In the genomic region with DNA sequence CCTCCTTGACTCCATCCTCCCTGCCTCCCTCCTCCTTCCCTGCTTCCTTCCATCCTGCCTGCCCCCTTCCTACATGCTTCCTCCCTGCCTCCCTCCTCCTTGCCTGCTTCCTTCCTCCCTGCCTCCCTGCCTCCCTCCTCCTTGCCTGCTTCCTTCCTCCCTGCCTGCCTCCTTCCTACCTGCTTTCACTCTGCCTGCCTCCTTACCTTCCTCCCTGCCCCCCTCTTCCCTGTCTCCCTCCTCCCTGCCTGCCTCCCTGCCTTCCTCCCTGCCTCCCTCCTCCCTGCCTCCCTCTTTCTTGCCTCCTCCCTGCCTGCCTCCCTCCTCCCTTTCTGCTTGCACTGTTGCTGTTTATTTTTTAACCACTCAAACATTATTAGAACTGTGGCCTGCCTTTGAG, we compare ENCODE assay signal across 21 mouse cellular contexts. TPM values are rescaled to one million over a fixed set of nuclear protein-coding genes. Genes with fewer than 3 reads are reported as not detected.
A peak's percentile ranks its signal among the peaks of the same experiment; 100 is the strongest.
DNase-seq lines count a peak whose midpoint lies in the region; ATAC-seq and TF ChIP-seq lines count a peak whose summit lies in the region.
"Had no signal": no experiment of that assay in that cellular context is flagged by ENCODE, and none has a peak within 500 bp of the region (broad histone marks: within the 10 kb centered on the region; RNA-seq: fewer than 3 reads in every experiment).

No protein-coding gene starts in this region.

- H3K4me3 ChIP-seq in forebrain, embryonic 16.5 days (replicated peaks; ENCODE audit: low read length), result no peak overlapping the region
- no peak overlapping the region for H3K4me3 ChIP-seq in forebrain, embryonic 10.5 days
- no peak overlapping the region for H3K4me3 ChIP-seq in intestine, embryonic 16.5 days (ENCODE audit: low read length)
- no peak overlapping the region for H3K4me3 ChIP-seq in intestine, postnatal 0 days (ENCODE audit: low read depth, low read length)
- no peak overlapping the region for H3K4me3 ChIP-seq in midbrain, embryonic 14.5 days (replicated peaks; ENCODE audit: low read depth, low read length)
- H3K4me3 ChIP-seq in midbrain, embryonic 11.5 days (ENCODE audit: low read depth, low read length), result no peak overlapping the region
- H3K4me3 ChIP-seq: gastrocnemius, adult 2 months; heart, embryonic 15.5 days; left cerebral cortex, adult 2 months; limb, embryonic 15.5 days had no signal

- 0 out of 2 replicates have a peak, but pooled peaks cover 3% of the 10 kb centered on the region for H3K4me1 ChIP-seq in forebrain, embryonic 16.5 days (replicated peaks; ENCODE audit: control insufficient read depth, insufficient read depth, low read length)
- peaks cover 3% of the 10 kb centered on the region; the same call in 1 of the 2 replicates for H3K4me1 ChIP-seq in forebrain, embryonic 10.5 days
- no peaks in the 10 kb centered on the region for H3K4me1 ChIP-seq in intestine, embryonic 16.5 days (ENCODE audit: control insufficient read depth, insufficient read depth, low read length)
- H3K4me1 ChIP-seq in intestine, postnatal 0 days (replicated peaks; ENCODE audit: control insufficient read depth, insufficient read depth, low read length), result no peaks in the 10 kb centered on the region
- no peaks in the 10 kb centered on the region for H3K4me1 ChIP-seq in midbrain, embryonic 14.5 days (ENCODE audit: control insufficient read depth, insufficient read depth, low read length)
- H3K4me1 ChIP-seq in midbrain, embryonic 11.5 days (ENCODE audit: control insufficient read depth, insufficient read depth, low read length), result no peaks in the 10 kb centered on the region
- H3K4me1 ChIP-seq: heart, embryonic 15.5 days; limb, embryonic 15.5 days had no signal

- H3K27me3 ChIP-seq in forebrain, embryonic 16.5 days (replicated peaks; ENCODE audit: control insufficient read depth, insufficient read depth, low read length), result no peaks in the 10 kb centered on the region
- no peaks in the 10 kb centered on the region for H3K27me3 ChIP-seq in forebrain, embryonic 10.5 days (ENCODE audit: poor library complexity, severe bottlenecking)
- no peaks in the 10 kb centered on the region for H3K27me3 ChIP-seq in intestine, embryonic 16.5 days (replicated peaks; ENCODE audit: control insufficient read depth, insufficient read depth, low read length)
- no peaks in the 10 kb centered on the region for H3K27me3 ChIP-seq in intestine, postnatal 0 days (replicated peaks; ENCODE audit: control insufficient read depth, insufficient read depth, low read length)
- no peaks in the 10 kb centered on the region for H3K27me3 ChIP-seq in midbrain, embryonic 14.5 days (ENCODE audit: control insufficient read depth, insufficient read depth, low read length)
- no peaks in the 10 kb centered on the region for H3K27me3 ChIP-seq in midbrain, embryonic 11.5 days (ENCODE audit: control insufficient read depth, insufficient read depth, low read length)
- H3K27me3 ChIP-seq: heart, embryonic 15.5 days; limb, embryonic 15.5 days had no signal

- DNase-seq in forebrain, embryonic 10.5 days (ENCODE audit: extremely low spot score, low spot score), result no peak
- DNase-seq in midbrain, embryonic 14.5 days, result peak; percentile 18
- no peak for DNase-seq in midbrain, embryonic 11.5 days (ENCODE audit: low spot score, missing footprints)
- no peak for DNase-seq in adrenal gland, adult (ENCODE audit: inconsistent age in 2 of 2, low spot score in 1 of 2)
- DNase-seq: adrenal gland, adult 2 months; cerebellum, adult 18-20 months; cerebellum, postnatal 14 days; gastrocnemius, adult 2 months; heart, postnatal 4 days; lung, embryonic 14.5 days; retina, postnatal 1 day; right cerebral cortex, postnatal 25 days; spleen, adult 18-20 months had no signal

- H3K9ac ChIP-seq in forebrain, embryonic 16.5 days (replicated peaks; ENCODE audit: low read depth, low read length), result no peak overlapping the region
- H3K9ac ChIP-seq in intestine, embryonic 16.5 days (ENCODE audit: low read depth, low read length), result no peak overlapping the region
- no peak overlapping the region for H3K9ac ChIP-seq in intestine, postnatal 0 days (ENCODE audit: low read depth, low read length)
- H3K9ac ChIP-seq in midbrain, embryonic 14.5 days (replicated peaks; ENCODE audit: low read length), result no peak overlapping the region
- H3K9ac ChIP-seq in midbrain, embryonic 11.5 days (ENCODE audit: low read length), result no peak overlapping the region
- H3K9ac ChIP-seq: heart, embryonic 15.5 days; limb, embryonic 15.5 days; liver, embryonic 14.5 days; lung, embryonic 14.5 days had no signal

- no peak for TF ChIP-seq CTCF in intestine, postnatal 0 days (IDR thresholded peaks at IDR 0.05; ENCODE audit: low read depth)

- H3K4me2 ChIP-seq in forebrain, embryonic 16.5 days (ENCODE audit: low read length), result no peak overlapping the region
- H3K4me2 ChIP-seq in intestine, embryonic 16.5 days (ENCODE audit: low read depth, low read length), result no peak overlapping the region
- H3K4me2 ChIP-seq in intestine, postnatal 0 days (replicated peaks; ENCODE audit: low read depth), result no peak overlapping the region
- no peak overlapping the region for H3K4me2 ChIP-seq in midbrain, embryonic 14.5 days (ENCODE audit: low read length)
- H3K4me2 ChIP-seq in midbrain, embryonic 11.5 days, result no peak overlapping the region
- H3K4me2 ChIP-seq: heart, embryonic 15.5 days; limb, embryonic 15.5 days; lung, embryonic 14.5 days had no signal

- no peaks in the 10 kb centered on the region for H3K36me3 ChIP-seq in forebrain, embryonic 16.5 days (ENCODE audit: control insufficient read depth, insufficient read depth)
- no peaks in the 10 kb centered on the region for H3K36me3 ChIP-seq in forebrain, embryonic 10.5 days (replicated peaks)
- no peaks in the 10 kb centered on the region for H3K36me3 ChIP-seq in intestine, embryonic 16.5 days (ENCODE audit: control insufficient read depth, insufficient read depth, low read length)
- no peaks in the 10 kb centered on the region for H3K36me3 ChIP-seq in intestine, postnatal 0 days (ENCODE audit: control insufficient read depth, insufficient read depth)
- no peaks in the 10 kb centered on the region for H3K36me3 ChIP-seq in midbrain, embryonic 14.5 days (ENCODE audit: control insufficient read depth, insufficient read depth, low read length)
- no peaks in the 10 kb centered on the region for H3K36me3 ChIP-seq in midbrain, embryonic 11.5 days (ENCODE audit: control insufficient read depth, insufficient read depth, low read length)
- H3K36me3 ChIP-seq: heart, embryonic 15.5 days; limb, embryonic 15.5 days had no signal

- H3K27ac ChIP-seq in forebrain, embryonic 16.5 days (ENCODE audit: low read length), result no peak overlapping the region
- no peak overlapping the region for H3K27ac ChIP-seq in forebrain, embryonic 10.5 days
- H3K27ac ChIP-seq in intestine, embryonic 16.5 days (ENCODE audit: low read length), result no peak overlapping the region
- no peak overlapping the region for H3K27ac ChIP-seq in intestine, postnatal 0 days (ENCODE audit: low read depth, low read length)
- peak overlapping the region; percentile 14; the same call in 1 of the 2 replicates for H3K27ac ChIP-seq in midbrain, embryonic 14.5 days (replicated peaks; ENCODE audit: low read depth, low read length)
- no peak overlapping the region for H3K27ac ChIP-seq in midbrain, embryonic 11.5 days (ENCODE audit: low read depth, low read length)
- H3K27ac ChIP-seq: gastrocnemius, adult 2 months; heart, embryonic 15.5 days; left cerebral cortex, adult 2 months; limb, embryonic 15.5 days; liver, embryonic 14.5 days had no signal

- no peaks in the 10 kb centered on the region for H3K9me3 ChIP-seq in forebrain, embryonic 16.5 days (ENCODE audit: control insufficient read depth, low read length)
- H3K9me3 ChIP-seq in forebrain, embryonic 10.5 days, result no peaks in the 10 kb centered on the region
- H3K9me3 ChIP-seq in intestine, embryonic 16.5 days (ENCODE audit: control insufficient read depth, low read length), result no peaks in the 10 kb centered on the region
- no peaks in the 10 kb centered on the region for H3K9me3 ChIP-seq in intestine, postnatal 0 days (ENCODE audit: control insufficient read depth)
- no peaks in the 10 kb centered on the region for H3K9me3 ChIP-seq in midbrain, embryonic 14.5 days (ENCODE audit: control insufficient read depth, low read length)
- H3K9me3 ChIP-seq in midbrain, embryonic 11.5 days (ENCODE audit: control insufficient read depth, low read length), result no peaks in the 10 kb centered on the region
- H3K9me3 ChIP-seq: heart, embryonic 15.5 days; limb, embryonic 15.5 days had no signal

- ATAC-seq in forebrain, embryonic 16.5 days, result peak; percentile 43; the same call in 1 of the 2 replicates
- ATAC-seq in intestine, embryonic 16.5 days, result peak; percentile 13; the same call in 1 of the 2 replicates
- ATAC-seq in intestine, postnatal 0 days, result no peak
- ATAC-seq in midbrain, embryonic 14.5 days (ENCODE audit: low FRiP score, low TSS enrichment), result no peak
- ATAC-seq in midbrain, embryonic 11.5 days (ENCODE audit: low FRiP score), result no peak
- ATAC-seq: CD4-positive, CD25-positive, alpha-beta regulatory T cell, adult 4 months had no signal

RNA-seq across cellular contexts. Expression of a gene that starts 54.2 kb away (rescaled TPM):
- 28.7 and 29.8 TPM in 2 replicates for polyA plus RNA-seq in forebrain, embryonic 16.5 days (2015; fragmentation: Nextera tagmentation; extraction: Ambion mirVana)
- polyA plus RNA-seq in forebrain, embryonic 10.5 days (2016; fragmentation: Nextera tagmentation; extraction: Ambion mirVana), result 28.7 and 29.0 TPM in 2 replicates
- 12.4 and 12.6 TPM in 2 replicates for polyA plus RNA-seq in intestine, embryonic 16.5 days (2015; fragmentation: Nextera tagmentation; extraction: Ambion mirVana)
- polyA plus RNA-seq in intestine, postnatal 0 days (2015; fragmentation: Nextera tagmentation; extraction: Ambion mirVana), result 9.4 and 10.0 TPM in 2 replicates
- 30.6 and 32.4 TPM in 2 replicates for polyA plus RNA-seq in midbrain, embryonic 14.5 days (2014; fragmentation: Nextera tagmentation; extraction: Ambion mirVana)
- 34.8 and 35.5 TPM in 2 replicates for polyA plus RNA-seq in midbrain, embryonic 11.5 days (2014; fragmentation: Nextera tagmentation; extraction: Ambion mirVana)

Comparison
In these comparisons a context has a peak if more than half of its experiments do, and no peak if none do; other contexts are left out.
1. ATAC-seq: peak in forebrain, embryonic 16.5 days (single experiment) and intestine, embryonic 16.5 days (single experiment); none in intestine, postnatal 0 days (single experiment), midbrain, embryonic 14.5 days (single experiment) and midbrain, embryonic 11.5 days (single experiment).